Comparison of ENCODE assay signal across 9 mouse cellular contexts in the genomic region with DNA sequence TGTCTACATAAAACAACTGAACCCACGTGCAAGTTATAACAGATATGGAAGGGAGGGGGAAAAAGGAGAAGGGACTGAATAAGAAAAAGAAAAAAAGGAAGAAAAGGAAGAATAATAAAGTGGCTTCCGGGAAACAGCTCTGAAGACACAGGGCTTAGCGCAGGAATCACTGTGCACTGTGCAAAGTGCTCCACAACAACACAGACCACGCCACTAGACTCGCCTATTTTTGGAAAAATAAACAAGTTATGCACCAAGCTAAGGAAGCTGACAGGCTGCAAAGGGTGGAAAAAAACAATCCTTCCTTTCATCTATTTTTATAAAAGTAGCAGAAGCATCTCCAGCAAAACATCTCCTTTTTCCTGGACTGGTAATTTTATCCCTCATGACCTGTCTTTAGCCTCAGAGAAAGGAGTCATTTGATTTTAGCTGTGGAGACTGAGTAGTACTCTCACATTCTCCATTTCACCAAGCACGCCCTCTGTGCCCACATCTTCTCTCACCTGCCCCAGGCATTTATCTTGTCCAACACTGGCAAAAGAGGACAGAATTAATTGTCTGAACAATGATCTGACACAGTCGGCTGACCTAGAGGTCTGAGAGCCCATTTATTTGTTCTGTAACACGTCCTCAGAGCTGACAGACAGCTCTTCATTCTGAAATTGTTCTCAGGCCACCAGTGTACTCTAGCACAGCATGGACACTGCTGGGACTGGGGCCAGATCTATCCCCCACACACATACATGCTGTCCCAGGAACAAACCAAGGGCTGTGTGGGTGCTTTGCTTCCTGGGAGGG.
DNase-seq lines count a peak whose midpoint lies in the region; ATAC-seq and TF ChIP-seq lines count a peak whose summit lies in the region.
"Had no signal": no experiment of that assay in that cellular context is flagged by ENCODE, and none has a peak within 500 bp of the region (broad histone marks: within the 10 kb centered on the region; RNA-seq: fewer than 3 reads in every experiment).

No protein-coding gene starts in this region.

- H3K4me2 ChIP-seq in forebrain, embryonic 13.5 days: no peak overlapping the region
- no peak overlapping the region for H3K4me2 ChIP-seq in forebrain, embryonic 11.5 days (ENCODE audit: low read depth, low read length, severe bottlenecking)
- H3K4me2 ChIP-seq in lung, embryonic 14.5 days: no peak overlapping the region

- H3K27me3 ChIP-seq in forebrain, embryonic 13.5 days: no peaks in the 10 kb centered on the region
- no peaks in the 10 kb centered on the region for H3K27me3 ChIP-seq in forebrain, embryonic 11.5 days (ENCODE audit: control insufficient read depth, insufficient read depth, low read length)
- no peaks in the 10 kb centered on the region for H3K27me3 ChIP-seq in lung, embryonic 14.5 days (ENCODE audit: insufficient read depth, low read length)
- H3K27me3 ChIP-seq in embryonic facial prominence, embryonic 10.5 days (replicated peaks; ENCODE audit: low read depth, poor library complexity, severe bottlenecking): no peaks in the 10 kb centered on the region

- H3K36me3 ChIP-seq in forebrain, embryonic 13.5 days (ENCODE audit: poor library complexity, severe bottlenecking): no peaks in the 10 kb centered on the region
- H3K36me3 ChIP-seq in forebrain, embryonic 11.5 days (ENCODE audit: control insufficient read depth, insufficient read depth, low read length): no peaks in the 10 kb centered on the region
- H3K36me3 ChIP-seq in lung, embryonic 14.5 days (ENCODE audit: insufficient read depth): no peaks in the 10 kb centered on the region
- no peaks in the 10 kb centered on the region for H3K36me3 ChIP-seq in embryonic facial prominence, embryonic 10.5 days (replicated peaks)

- H3K4me1 ChIP-seq in forebrain, embryonic 13.5 days: no peaks in the 10 kb centered on the region
- H3K4me1 ChIP-seq in forebrain, embryonic 11.5 days (replicated peaks; ENCODE audit: control insufficient read depth, insufficient read depth, low read length): no peaks in the 10 kb centered on the region
- no peaks in the 10 kb centered on the region for H3K4me1 ChIP-seq in lung, embryonic 14.5 days (ENCODE audit: insufficient read depth)
- H3K4me1 ChIP-seq in lung, adult 2 months (ENCODE audit: control insufficient read depth, insufficient read depth, low read length): no peaks in the 10 kb centered on the region
- peaks cover 5% of the 10 kb centered on the region for H3K4me1 ChIP-seq in embryonic facial prominence, embryonic 10.5 days

- no peak for TF ChIP-seq CTCF in lung, embryonic 14.5 days (IDR thresholded peaks at IDR 0.05; ENCODE audit: low read depth)
- TF ChIP-seq CTCF in lung, adult 2 months (IDR thresholded peaks at IDR 0.05; ENCODE audit: insufficient read depth, low read length): no peak

- DNase-seq in forebrain, embryonic 11.5 days (ENCODE audit: low spot score): no peak
- peak; percentile 67 for DNase-seq in lung, embryonic 14.5 days
- DNase-seq in lung, adult 2 months: no peak
- peak; percentile 56 for DNase-seq in heart, postnatal 4 days
- DNase-seq in lung, postnatal 25 days (ENCODE audit: low spot score): peak; percentile 1
- no peak for DNase-seq in embryonic facial prominence, embryonic 10.5 days (ENCODE audit: low spot score)
- no peak for DNase-seq in ovary, postnatal 36 days (ENCODE audit: low spot score)
- DNase-seq: B cell, adult 2 months had no signal

- ATAC-seq in forebrain, embryonic 13.5 days: peak; percentile 21; the same call in 1 of the 2 replicates
- no peak for ATAC-seq in forebrain, embryonic 11.5 days (replicated peaks; ENCODE audit: low FRiP score)
- ATAC-seq in lung, embryonic 14.5 days (ENCODE audit: insufficient read depth): peak; percentile 90

- H3K27ac ChIP-seq in forebrain, embryonic 13.5 days: no peak overlapping the region
- H3K27ac ChIP-seq in forebrain, embryonic 11.5 days (ENCODE audit: low read depth, low read length): no peak overlapping the region
- no peak overlapping the region for H3K27ac ChIP-seq in lung, embryonic 14.5 days (ENCODE audit: low read depth)
- no peak overlapping the region for H3K27ac ChIP-seq in embryonic facial prominence, embryonic 10.5 days (replicated peaks)

- H3K9ac ChIP-seq in forebrain, embryonic 13.5 days: no peak overlapping the region
- no peak overlapping the region for H3K9ac ChIP-seq in forebrain, embryonic 11.5 days (ENCODE audit: low read length)
- no peak overlapping the region for H3K9ac ChIP-seq in lung, embryonic 14.5 days

- H3K4me3 ChIP-seq in forebrain, embryonic 13.5 days: no peak overlapping the region
- no peak overlapping the region for H3K4me3 ChIP-seq in forebrain, embryonic 11.5 days (ENCODE audit: low read depth, low read length)
- no peak overlapping the region for H3K4me3 ChIP-seq in lung, embryonic 14.5 days (ENCODE audit: low read depth, low read length)
- no peak overlapping the region for H3K4me3 ChIP-seq in lung, adult 2 months (replicated peaks; ENCODE audit: extremely low read depth, low read depth, low read length)
- H3K4me3 ChIP-seq in embryonic facial prominence, embryonic 10.5 days: no peak overlapping the region

- 73% methylated on average over 8 of the region's 8 CpGs for WGBS in forebrain, embryonic 13.5 days
- 73% methylated on average over 8 of the region's 8 CpGs for WGBS in forebrain, embryonic 11.5 days
- WGBS in lung, embryonic 14.5 days: 28% methylated on average over 8 of the region's 8 CpGs
- WGBS in lung, adult 2 months: 29% methylated on average over 8 of the region's 8 CpGs
- WGBS in embryonic facial prominence, embryonic 10.5 days: 53% methylated on average over 8 of the region's 8 CpGs

- no peak for TF ChIP-seq POLR2A in lung, adult 2 months (IDR thresholded peaks at IDR 0.05; ENCODE audit: borderline replicate concordance, extremely low read depth, low read depth, low read length)

- H3K9me3 ChIP-seq in forebrain, embryonic 13.5 days (replicated peaks): no peaks in the 10 kb centered on the region
- no peaks in the 10 kb centered on the region for H3K9me3 ChIP-seq in forebrain, embryonic 11.5 days (ENCODE audit: control insufficient read depth, low read length)
- no peaks in the 10 kb centered on the region for H3K9me3 ChIP-seq in lung, embryonic 14.5 days (ENCODE audit: low read depth, low read length)
- no peaks in the 10 kb centered on the region for H3K9me3 ChIP-seq in embryonic facial prominence, embryonic 10.5 days

Comparison
In these comparisons a context has a peak if more than half of its experiments do, and no peak if none do; other contexts are left out.
1. DNase-seq: peak in lung, embryonic 14.5 days (single experiment), heart, postnatal 4 days (single experiment) and lung, postnatal 25 days (single experiment); none in forebrain, embryonic 11.5 days (single experiment), lung, adult 2 months (single experiment), embryonic facial prominence, embryonic 10.5 days (single experiment) and ovary, postnatal 36 days (single experiment).